Mouse (Mus musculus): ENCODE data around the gene Pcnp. TPM values are rescaled to one million over a fixed set of nuclear protein-coding genes. Genes with fewer than 3 reads are reported as not detected.
A peak's percentile ranks its signal among the peaks of the same experiment; 100 is the strongest.

Pcnp gene
- polyA plus RNA-seq, 1 experiment from 2014 or later: 325 TPM

GRCm38 (mm10) chr16:56014076-56014475 is 15.5 kb downstream of the Pcnp start:
- Histone ChIP-seq H3K9me3 (ENCODE audit: control insufficient read depth, low read length) (no peaks in the 10 kb centered on the region), H3K4me1 (replicated peaks; ENCODE audit: control insufficient read depth, insufficient read depth, low read length) (no peaks in the 10 kb centered on the region), H3K36me3 (ENCODE audit: control insufficient read depth, insufficient read depth, low read length) (peaks cover 13% of the 10 kb centered on the region), H3K27ac (ENCODE audit: low read depth, low read length) (no peak overlapping the region), H3K4me2 (replicated peaks; ENCODE audit: low read depth, low read length) (no peak overlapping the region), H3K27me3 (ENCODE audit: control insufficient read depth, insufficient read depth, low read length) (no peaks in the 10 kb centered on the region), H3K9ac (ENCODE audit: low read depth, low read length) (no peak overlapping the region), H3K4me3 (ENCODE audit: low read depth, low read length) (no peak overlapping the region)
- 94% methylated on average over 7 of the region's 7 CpGs for WGBS
- no peak for DNase-seq (ENCODE audit: low spot score)
- no peak for ATAC-seq (ENCODE audit: low FRiP score)

GRCm38 (mm10) chr16:56012789-56013743 is 16.5 kb downstream of the Pcnp start:
- ATAC-seq (ENCODE audit: low FRiP score) (peak; percentile 54; the same call in 1 of the 2 replicates), DNase-seq (ENCODE audit: low spot score) (no peak)
- no peak overlapping the region for H3K27ac ChIP-seq (ENCODE audit: low read depth, low read length)
- H3K9me3 ChIP-seq (ENCODE audit: control insufficient read depth, low read length): no peaks in the 10 kb centered on the region
- H3K4me2 ChIP-seq (replicated peaks; ENCODE audit: low read depth, low read length): no peak overlapping the region
- H3K9ac ChIP-seq (ENCODE audit: low read depth, low read length): no peak overlapping the region
- H3K4me3 ChIP-seq (ENCODE audit: low read depth, low read length): no peak overlapping the region
- no peaks in the 10 kb centered on the region for H3K4me1 ChIP-seq (replicated peaks; ENCODE audit: control insufficient read depth, insufficient read depth, low read length)
- WGBS: 88% methylated on average over 10 of the region's 10 CpGs
- H3K36me3 ChIP-seq (ENCODE audit: control insufficient read depth, insufficient read depth, low read length): peaks cover 8% of the 10 kb centered on the region
- H3K27me3 ChIP-seq (ENCODE audit: control insufficient read depth, insufficient read depth, low read length): no peaks in the 10 kb centered on the region

- Histone ChIP-seq H3K4me2 (replicated peaks; ENCODE audit: low read depth, low read length) (no peak overlapping the region), H3K4me3 (ENCODE audit: low read depth, low read length) (no peak overlapping the region), H3K9me3 (ENCODE audit: control insufficient read depth, low read length) (no peaks in the 10 kb centered on the region), H3K4me1 (replicated peaks; ENCODE audit: control insufficient read depth, insufficient read depth, low read length) (no peaks in the 10 kb centered on the region), H3K9ac (ENCODE audit: low read depth, low read length) (no peak overlapping the region), H3K27me3 (ENCODE audit: control insufficient read depth, insufficient read depth, low read length) (no peaks in the 10 kb centered on the region), H3K27ac (ENCODE audit: low read depth, low read length) (no peak overlapping the region), H3K36me3 (ENCODE audit: control insufficient read depth, insufficient read depth, low read length) (peaks cover 5% of the 10 kb centered on the region; the same call in 1 of the 2 replicates)
- ATAC-seq (ENCODE audit: low FRiP score) (no peak), DNase-seq (ENCODE audit: low spot score) (no peak)
- WGBS: 98% methylated on average over 1 of the region's 1 CpGs
Measured at GRCm38 (mm10) chr16:56008862-56009261, 20.7 kb downstream of the Pcnp start.

- DNase-seq (ENCODE audit: low spot score) (no peak), ATAC-seq (ENCODE audit: low FRiP score) (no peak)
- H3K4me2 ChIP-seq (replicated peaks; ENCODE audit: low read depth, low read length): no peak overlapping the region
- no peak overlapping the region for H3K4me3 ChIP-seq (ENCODE audit: low read depth, low read length)
- no peaks in the 10 kb centered on the region for H3K4me1 ChIP-seq (replicated peaks; ENCODE audit: control insufficient read depth, insufficient read depth, low read length)
- peaks cover 10% of the 10 kb centered on the region; the same call in 1 of the 2 replicates for H3K36me3 ChIP-seq (ENCODE audit: control insufficient read depth, insufficient read depth, low read length)
- no peaks in the 10 kb centered on the region for H3K9me3 ChIP-seq (ENCODE audit: control insufficient read depth, low read length)
- no peak overlapping the region for H3K9ac ChIP-seq (ENCODE audit: low read depth, low read length)
- H3K27ac ChIP-seq (ENCODE audit: low read depth, low read length): no peak overlapping the region
- H3K27me3 ChIP-seq (ENCODE audit: control insufficient read depth, insufficient read depth, low read length): no peaks in the 10 kb centered on the region
- WGBS: 94% methylated on average over 11 of the region's 11 CpGs
Measured at GRCm38 (mm10) chr16:56006798-56007197, 22.7 kb downstream of the Pcnp start.

- Histone ChIP-seq H3K4me3 (ENCODE audit: low read depth, low read length) (no peak overlapping the region), H3K27me3 (ENCODE audit: control insufficient read depth, insufficient read depth, low read length) (no peaks in the 10 kb centered on the region), H3K9ac (ENCODE audit: low read depth, low read length) (no peak overlapping the region), H3K27ac (ENCODE audit: low read depth, low read length) (no peak overlapping the region), H3K9me3 (ENCODE audit: control insufficient read depth, low read length) (no peaks in the 10 kb centered on the region), H3K4me2 (replicated peaks; ENCODE audit: low read depth, low read length) (no peak overlapping the region), H3K36me3 (ENCODE audit: control insufficient read depth, insufficient read depth, low read length) (no peaks in the 10 kb centered on the region), H3K4me1 (replicated peaks; ENCODE audit: control insufficient read depth, insufficient read depth, low read length) (no peaks in the 10 kb centered on the region)
- ATAC-seq (ENCODE audit: low FRiP score) (no peak), DNase-seq (ENCODE audit: low spot score) (no peak)
- 88% methylated on average over 2 of the region's 2 CpGs for WGBS
Measured at GRCm38 (mm10) chr16:55994235-55994634, 35.3 kb downstream of the Pcnp start.

- Histone ChIP-seq H3K4me3 (ENCODE audit: low read depth, low read length) (no peak overlapping the region), H3K36me3 (ENCODE audit: control insufficient read depth, insufficient read depth, low read length) (no peaks in the 10 kb centered on the region), H3K27ac (ENCODE audit: low read depth, low read length) (no peak overlapping the region), H3K27me3 (ENCODE audit: control insufficient read depth, insufficient read depth, low read length) (no peaks in the 10 kb centered on the region), H3K9me3 (ENCODE audit: control insufficient read depth, low read length) (no peaks in the 10 kb centered on the region), H3K9ac (ENCODE audit: low read depth, low read length) (no peak overlapping the region), H3K4me1 (replicated peaks; ENCODE audit: control insufficient read depth, insufficient read depth, low read length) (no peaks in the 10 kb centered on the region), H3K4me2 (replicated peaks; ENCODE audit: low read depth, low read length) (no peak overlapping the region)
- ATAC-seq (ENCODE audit: low FRiP score): no peak
- no peak for DNase-seq (ENCODE audit: low spot score)
- WGBS: 96% methylated on average over 4 of the region's 4 CpGs
Measured at GRCm38 (mm10) chr16:55990311-55990710, 39.2 kb downstream of the Pcnp start.

GRCm38 (mm10) chr16:55986001-55986400 is 43.5 kb downstream of the Pcnp start:
- H3K9me3 ChIP-seq (ENCODE audit: control insufficient read depth, low read length): no peaks in the 10 kb centered on the region
- WGBS: 91% methylated on average over 3 of the region's 3 CpGs

GRCm38 (mm10) chr16:55974903-55975285 is 54.6 kb downstream of the Pcnp start:
- Histone ChIP-seq H3K27ac (ENCODE audit: low read depth, low read length) (peak overlapping the region; percentile 76; the same call in 1 of the 2 replicates), H3K36me3 (ENCODE audit: control insufficient read depth, insufficient read depth, low read length) (peaks cover 6% of the 10 kb centered on the region)
- ATAC-seq (ENCODE audit: low FRiP score): 0 out of 2 replicates have a peak, but pooled peaks have one; percentile 0

More at GRCm38 (mm10) chr16:55986001-55986400, 43.5 kb downstream of the Pcnp start:
- Histone ChIP-seq H3K4me1 (replicated peaks; ENCODE audit: control insufficient read depth, insufficient read depth, low read length) (no peaks in the 10 kb centered on the region), H3K4me3 (ENCODE audit: low read depth, low read length) (no peak overlapping the region), H3K9ac (ENCODE audit: low read depth, low read length) (no peak overlapping the region), H3K27me3 (ENCODE audit: control insufficient read depth, insufficient read depth, low read length) (no peaks in the 10 kb centered on the region), H3K27ac (ENCODE audit: low read depth, low read length) (no peak overlapping the region), H3K36me3 (ENCODE audit: control insufficient read depth, insufficient read depth, low read length) (peaks cover 2% of the 10 kb centered on the region; the same call in 1 of the 2 replicates), H3K4me2 (replicated peaks; ENCODE audit: low read depth, low read length) (no peak overlapping the region)
- ATAC-seq (ENCODE audit: low FRiP score) (no peak), DNase-seq (ENCODE audit: low spot score) (no peak)

More at GRCm38 (mm10) chr16:55974903-55975285, 54.6 kb downstream of the Pcnp start:
- Histone ChIP-seq H3K9me3 (ENCODE audit: control insufficient read depth, low read length) (no peaks in the 10 kb centered on the region), H3K9ac (ENCODE audit: low read depth, low read length) (peak overlapping the region; percentile 72), H3K27me3 (ENCODE audit: control insufficient read depth, insufficient read depth, low read length) (no peaks in the 10 kb centered on the region), H3K4me3 (ENCODE audit: low read depth, low read length) (peak overlapping the region; percentile 75), H3K4me1 (replicated peaks; ENCODE audit: control insufficient read depth, insufficient read depth, low read length) (peaks cover 5% of the 10 kb centered on the region; the same call in 1 of the 2 replicates), H3K4me2 (replicated peaks; ENCODE audit: low read depth, low read length) (peak overlapping the region; percentile 80)
- DNase-seq (ENCODE audit: low spot score): no peak
- WGBS: 14% methylated on average over 14 of the region's 14 CpGs
